Mouse (Mus musculus): Measurements from ENCODE around the gene Actr5. TPM values are rescaled to one million over a fixed set of nuclear protein-coding genes. Genes with fewer than 3 reads are reported as not detected.
A peak's percentile ranks its signal among the peaks of the same experiment; 100 is the strongest.

The Actr5 gene
- polyA plus RNA-seq, 1 experiment: 14.0 TPM

- no peak for DNase-seq (ENCODE audit: low read depth)
Observed at GRCm38 (mm10) chr2:158651159-158651908, 26.6 kb downstream of the Actr5 start.

GRCm38 (mm10) chr2:158652985-158653384 lies 28.3 kb downstream of the Actr5 start:
- no peak for TF ChIP-seq POLR2A (IDR thresholded peaks at IDR 0.05; ENCODE audit: borderline replicate concordance, extremely low read depth, insufficient read depth, insufficient read length, poor library complexity, severe bottlenecking)
- peak; percentile 97 for TF ChIP-seq CTCF (IDR thresholded peaks at IDR 0.05; ENCODE audit: borderline replicate concordance, extremely low read depth, insufficient read depth, insufficient read length)
- peak; percentile 90 for DNase-seq (ENCODE audit: low read depth)

More at GRCm38 (mm10) chr2:158651159-158651908, 26.6 kb downstream of the Actr5 start:
- TF ChIP-seq POLR2A (IDR thresholded peaks at IDR 0.05; ENCODE audit: borderline replicate concordance, extremely low read depth, insufficient read depth, insufficient read length, poor library complexity, severe bottlenecking): no peak
- TF ChIP-seq CTCF (IDR thresholded peaks at IDR 0.05; ENCODE audit: borderline replicate concordance, extremely low read depth, insufficient read depth, insufficient read length): no peak

DNA sequence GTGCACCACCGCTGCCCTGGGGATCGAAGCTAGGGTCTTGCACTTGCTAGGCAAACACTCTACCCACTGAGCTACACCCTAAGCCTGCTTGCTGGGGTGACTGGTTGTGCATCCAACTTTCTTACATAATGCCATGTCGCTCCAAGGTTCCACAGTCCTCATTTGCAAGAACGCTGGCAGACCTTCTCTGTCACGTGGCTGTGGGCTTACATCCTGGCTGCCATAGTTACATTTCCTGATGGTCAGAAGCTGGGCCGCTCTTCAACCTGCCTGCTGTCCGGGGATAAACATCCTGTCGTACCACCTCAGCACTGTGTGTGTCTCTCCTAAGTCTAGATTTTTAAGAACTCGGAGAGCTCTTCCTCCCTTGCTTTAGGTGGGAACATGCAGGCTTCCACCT lies 30.0 kb downstream of the Actr5 start:
- no peak for DNase-seq (ENCODE audit: low read depth)
- TF ChIP-seq POLR2A (IDR thresholded peaks at IDR 0.05; ENCODE audit: borderline replicate concordance, extremely low read depth, insufficient read depth, insufficient read length, poor library complexity, severe bottlenecking) (no peak), CTCF (IDR thresholded peaks at IDR 0.05; ENCODE audit: borderline replicate concordance, extremely low read depth, insufficient read depth, insufficient read length) (no peak)

GRCm38 (mm10) chr2:158655806-158656205 lies 31.1 kb downstream of the Actr5 start:
- TF ChIP-seq CTCF (IDR thresholded peaks at IDR 0.05; ENCODE audit: borderline replicate concordance, extremely low read depth, insufficient read depth, insufficient read length) (no peak), POLR2A (IDR thresholded peaks at IDR 0.05; ENCODE audit: borderline replicate concordance, extremely low read depth, insufficient read depth, insufficient read length, poor library complexity, severe bottlenecking) (no peak)
- DNase-seq (ENCODE audit: low read depth): no peak

DNA sequence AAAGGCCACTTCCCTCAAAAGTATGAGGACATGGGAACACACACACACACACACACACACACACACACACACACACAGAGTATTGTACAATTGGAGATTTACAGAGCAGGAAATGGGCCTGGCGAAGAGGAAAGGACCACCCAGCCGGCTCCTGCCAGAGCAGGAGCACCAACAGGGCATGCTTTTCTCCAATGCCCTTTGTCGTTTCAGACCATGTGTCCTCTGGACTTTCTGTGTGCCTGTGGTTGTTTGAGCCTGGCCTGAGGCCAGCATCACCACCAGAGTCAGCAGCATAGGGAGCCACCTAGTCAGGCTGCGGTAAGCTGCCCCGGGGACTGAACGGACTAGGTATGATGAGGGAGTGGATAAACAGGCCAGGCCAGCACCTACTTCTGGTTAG lies 34.1 kb downstream of the Actr5 start:
- TF ChIP-seq CTCF (IDR thresholded peaks at IDR 0.05; ENCODE audit: borderline replicate concordance, extremely low read depth, insufficient read depth, insufficient read length): no peak
- no peak for TF ChIP-seq POLR2A (IDR thresholded peaks at IDR 0.05; ENCODE audit: borderline replicate concordance, extremely low read depth, insufficient read depth, insufficient read length, poor library complexity, severe bottlenecking)
- DNase-seq (ENCODE audit: low read depth): no peak

DNA sequence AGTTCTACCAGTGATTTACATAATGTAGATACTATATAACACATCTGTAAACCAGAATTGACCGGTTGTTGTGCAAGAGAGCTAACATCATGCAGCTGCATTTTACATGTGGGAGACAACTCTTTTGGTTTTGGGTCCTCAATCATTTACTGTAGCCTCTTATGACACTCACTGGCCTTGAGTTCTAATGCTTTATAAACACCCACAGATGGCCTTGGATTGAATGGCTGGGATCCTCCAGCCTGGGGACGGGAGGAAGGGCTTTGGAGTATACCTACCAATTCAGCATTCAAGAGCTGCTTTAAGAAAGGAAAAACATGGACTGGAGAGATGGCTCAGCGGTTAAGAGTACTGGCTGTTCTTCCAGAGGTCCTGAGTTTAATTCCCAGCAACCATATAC lies 34.7 kb downstream of the Actr5 start:
- DNase-seq (ENCODE audit: low read depth): no peak
- no peak for TF ChIP-seq CTCF (IDR thresholded peaks at IDR 0.05; ENCODE audit: borderline replicate concordance, extremely low read depth, insufficient read depth, insufficient read length)
- no peak for TF ChIP-seq POLR2A (IDR thresholded peaks at IDR 0.05; ENCODE audit: borderline replicate concordance, extremely low read depth, insufficient read depth, insufficient read length, poor library complexity, severe bottlenecking)

DNA sequence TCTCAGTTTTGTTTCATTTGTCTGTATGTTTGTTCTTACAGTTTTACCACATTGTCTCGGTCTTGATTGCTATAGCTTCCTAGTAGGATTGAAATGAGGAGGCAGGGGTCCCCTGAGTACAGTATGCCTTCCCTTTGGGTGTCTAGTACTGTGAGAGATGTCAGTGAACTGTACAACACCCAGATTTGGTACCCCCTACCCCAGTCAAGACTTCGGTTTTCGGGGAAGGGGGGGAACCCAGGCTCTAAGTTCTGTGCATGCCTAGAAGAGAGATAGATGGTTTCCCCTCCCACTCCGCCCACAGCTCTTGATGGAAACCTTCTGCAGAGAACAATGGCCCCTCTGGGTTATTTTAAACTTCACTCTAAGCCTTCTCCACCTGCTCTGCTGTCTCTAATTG lies 40.4 kb downstream of the Actr5 start, which contains the start of gene Ppp1r16b:
Gene Ppp1r16b, plus strand, starts transcription at position 301 of the 400 bp plus-strand sequence.
- DNase-seq (ENCODE audit: low read depth): no peak
- no peak for TF ChIP-seq POLR2A (IDR thresholded peaks at IDR 0.05; ENCODE audit: borderline replicate concordance, extremely low read depth, insufficient read depth, insufficient read length, poor library complexity, severe bottlenecking)
- no peak for TF ChIP-seq CTCF (IDR thresholded peaks at IDR 0.05; ENCODE audit: borderline replicate concordance, extremely low read depth, insufficient read depth, insufficient read length)

- TF ChIP-seq CTCF (IDR thresholded peaks at IDR 0.05; ENCODE audit: borderline replicate concordance, extremely low read depth, insufficient read depth, insufficient read length) (no peak), POLR2A (IDR thresholded peaks at IDR 0.05; ENCODE audit: borderline replicate concordance, extremely low read depth, insufficient read depth, insufficient read length, poor library complexity, severe bottlenecking) (no peak)
- no peak for DNase-seq (ENCODE audit: low read depth)
Observed at GRCm38 (mm10) chr2:158666071-158666800, 41.5 kb downstream of the Actr5 start.

GRCm38 (mm10) chr2:158667022-158667670 lies 42.5 kb downstream of the Actr5 start:
- no peak for TF ChIP-seq CTCF (IDR thresholded peaks at IDR 0.05; ENCODE audit: borderline replicate concordance, extremely low read depth, insufficient read depth, insufficient read length)
- TF ChIP-seq POLR2A (IDR thresholded peaks at IDR 0.05; ENCODE audit: borderline replicate concordance, extremely low read depth, insufficient read depth, insufficient read length, poor library complexity, severe bottlenecking): peak; percentile 53; the same call in 1 of the 2 replicates
- DNase-seq (ENCODE audit: low read depth): peak; percentile 91

DNA sequence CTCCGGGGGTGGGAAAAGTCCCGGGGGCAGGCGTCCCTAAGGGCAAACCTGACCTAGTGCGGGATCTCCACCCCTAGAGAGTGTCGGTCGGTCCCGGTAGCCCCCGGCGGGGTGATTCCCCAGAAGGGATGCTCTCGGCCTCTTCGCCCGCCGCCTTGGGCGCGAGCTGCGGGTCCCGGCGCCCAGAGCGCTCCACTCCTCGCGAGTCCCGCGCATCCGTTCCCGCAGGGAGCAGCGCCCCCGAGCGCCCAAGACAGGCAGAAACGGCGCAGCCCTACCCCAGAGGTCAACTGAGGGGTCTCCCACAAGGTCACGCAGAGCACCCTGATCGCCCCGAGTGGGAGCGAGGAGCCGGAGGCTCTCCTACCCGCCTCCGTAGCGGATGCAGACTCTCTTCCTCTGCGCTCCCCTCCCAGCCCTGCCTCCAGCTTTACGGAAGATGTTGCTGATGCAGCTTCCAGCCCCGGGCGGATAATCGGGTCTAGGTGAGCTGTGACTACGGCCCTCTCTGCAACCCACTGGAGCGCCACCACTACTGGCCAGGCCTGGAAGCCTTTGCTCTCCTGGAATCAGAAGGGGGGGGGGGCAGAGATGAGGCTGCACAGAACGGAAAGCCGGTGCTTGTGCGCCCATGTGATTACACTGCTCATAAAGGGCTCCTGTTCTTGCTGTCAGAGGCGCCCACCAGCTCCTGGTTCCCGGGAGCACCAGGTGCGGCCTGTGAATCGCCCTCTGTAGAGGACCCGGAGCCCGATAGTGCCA lies 43.2 kb downstream of the Actr5 start:
- TF ChIP-seq CTCF (IDR thresholded peaks at IDR 0.05; ENCODE audit: borderline replicate concordance, extremely low read depth, insufficient read depth, insufficient read length) (peak; percentile 31; the same call in 1 of the 2 replicates), POLR2A (IDR thresholded peaks at IDR 0.05; ENCODE audit: borderline replicate concordance, extremely low read depth, insufficient read depth, insufficient read length, poor library complexity, severe bottlenecking) (no peak)
- peak; percentile 64 for DNase-seq (ENCODE audit: low read depth)
